Mouse (Mus musculus): ENCODE measurements at regions not wholly inside any gene's neighbourhood (a gene's known extent, or its start where the extent isn't known, plus 50 kb on each side); places are given as distances from the start of the nearest gene placed in this dataset.

GRCm38 (mm10) chr13:34576392-34576791, 76.9 kb downstream of the Pxdc1 start:
- 88% methylated on average over 2 of the region's 2 CpGs for WGBS
- H3K27ac ChIP-seq (replicated peaks), result no peak overlapping the region
- no peaks in the 10 kb centered on the region for H3K36me3 ChIP-seq
- no peaks in the 10 kb centered on the region for H3K9me3 ChIP-seq (replicated peaks)
- ATAC-seq (ENCODE audit: insufficient number of reproducible peaks, low FRiP score, low TSS enrichment, low read depth), result no peak
- H3K4me2 ChIP-seq (replicated peaks), result no peak overlapping the region
- no peak overlapping the region for H3K9ac ChIP-seq
- H3K4me1 ChIP-seq, result no peaks in the 10 kb centered on the region
- H3K27me3 ChIP-seq, result no peaks in the 10 kb centered on the region
- no peak overlapping the region for H3K4me3 ChIP-seq (replicated peaks)

GRCm38 (mm10) chr13:34575997-34576314, 77.3 kb downstream of the Pxdc1 start:
- WGBS, result 30% methylated on average over 1 of the region's 1 CpGs
- ATAC-seq (ENCODE audit: insufficient number of reproducible peaks, low FRiP score, low TSS enrichment, low read depth), result no peak

GRCm38 (mm10) chr13:34575179-34575996, 77.9 kb downstream of the Pxdc1 start:
- no peak overlapping the region for H3K9ac ChIP-seq
- no peaks in the 10 kb centered on the region for H3K4me1 ChIP-seq
- no peak overlapping the region for H3K27ac ChIP-seq (replicated peaks)
- H3K36me3 ChIP-seq, result no peaks in the 10 kb centered on the region
- no peaks in the 10 kb centered on the region for H3K9me3 ChIP-seq (replicated peaks)
- ATAC-seq (ENCODE audit: insufficient number of reproducible peaks, low FRiP score, low TSS enrichment, low read depth), result no peak
- 51% methylated on average over 2 of the region's 2 CpGs for WGBS
- no peak overlapping the region for H3K4me3 ChIP-seq (replicated peaks)
- H3K4me2 ChIP-seq (replicated peaks), result no peak overlapping the region
- H3K27me3 ChIP-seq, result no peaks in the 10 kb centered on the region

More at GRCm38 (mm10) chr13:34575997-34576314, 77.3 kb downstream of the Pxdc1 start:
- no peaks in the 10 kb centered on the region for H3K27me3 ChIP-seq
- H3K4me3 ChIP-seq (replicated peaks), result no peak overlapping the region
- no peak overlapping the region for H3K27ac ChIP-seq (replicated peaks)
- H3K4me1 ChIP-seq, result no peaks in the 10 kb centered on the region
- H3K4me2 ChIP-seq (replicated peaks), result no peak overlapping the region
- no peak overlapping the region for H3K9ac ChIP-seq
- no peaks in the 10 kb centered on the region for H3K9me3 ChIP-seq (replicated peaks)
- H3K36me3 ChIP-seq, result no peaks in the 10 kb centered on the region

- Histone ChIP-seq H3K27me3 (no peaks in the 10 kb centered on the region), H3K36me3 (no peaks in the 10 kb centered on the region), H3K27ac (replicated peaks) (no peak overlapping the region), H3K9ac (no peak overlapping the region), H3K4me1 (no peaks in the 10 kb centered on the region), H3K4me2 (replicated peaks) (no peak overlapping the region), H3K4me3 (replicated peaks) (no peak overlapping the region), H3K9me3 (replicated peaks) (no peaks in the 10 kb centered on the region)
- 52% methylated on average over 2 of the region's 2 CpGs for WGBS
- ATAC-seq (ENCODE audit: insufficient number of reproducible peaks, low FRiP score, low TSS enrichment, low read depth), result no peak
Observed at GRCm38 (mm10) chr13:34569312-34569711, 84.0 kb downstream of the Pxdc1 start.

GRCm38 (mm10) chr13:34566687-34567086, 86.6 kb downstream of the Pxdc1 start:
- H3K9me3 ChIP-seq (replicated peaks), result no peaks in the 10 kb centered on the region
- no peak overlapping the region for H3K4me2 ChIP-seq (replicated peaks)
- no peak for ATAC-seq (ENCODE audit: insufficient number of reproducible peaks, low FRiP score, low TSS enrichment, low read depth)
- WGBS, result 81% methylated on average over 1 of the region's 1 CpGs
- no peaks in the 10 kb centered on the region for H3K36me3 ChIP-seq
- no peaks in the 10 kb centered on the region for H3K4me1 ChIP-seq
- H3K4me3 ChIP-seq (replicated peaks), result no peak overlapping the region
- H3K27me3 ChIP-seq, result no peaks in the 10 kb centered on the region
- no peak overlapping the region for H3K9ac ChIP-seq
- H3K27ac ChIP-seq (replicated peaks), result no peak overlapping the region

GRCm38 (mm10) chr13:34550130-34550884, 103.0 kb downstream of the Pxdc1 start:
- Histone ChIP-seq H3K27ac (replicated peaks) (no peak overlapping the region), H3K27me3 (no peaks in the 10 kb centered on the region), H3K4me2 (replicated peaks) (no peak overlapping the region), H3K4me1 (no peaks in the 10 kb centered on the region), H3K36me3 (no peaks in the 10 kb centered on the region), H3K4me3 (replicated peaks) (no peak overlapping the region), H3K9me3 (replicated peaks) (no peaks in the 10 kb centered on the region), H3K9ac (no peak overlapping the region)
- WGBS, result 65% methylated on average over 5 of the region's 5 CpGs
- ATAC-seq (ENCODE audit: insufficient number of reproducible peaks, low FRiP score, low TSS enrichment, low read depth), result no peak

- Histone ChIP-seq H3K4me2 (replicated peaks) (no peak overlapping the region), H3K27me3 (no peaks in the 10 kb centered on the region), H3K36me3 (no peaks in the 10 kb centered on the region), H3K4me1 (0 out of 2 replicates have a peak, but pooled peaks cover 4% of the 10 kb centered on the region), H3K4me3 (replicated peaks) (no peak overlapping the region), H3K9ac (no peak overlapping the region), H3K27ac (replicated peaks) (no peak overlapping the region), H3K9me3 (replicated peaks) (no peaks in the 10 kb centered on the region)
- WGBS, result 86% methylated on average over 2 of the region's 2 CpGs
- no peak for ATAC-seq (ENCODE audit: insufficient number of reproducible peaks, low FRiP score, low TSS enrichment, low read depth)
Observed at GRCm38 (mm10) chr13:34540646-34541045, 112.6 kb downstream of the Pxdc1 start.

GRCm38 (mm10) chr13:34533896-34534295, 119.4 kb downstream of the Pxdc1 start:
- Histone ChIP-seq H3K27me3 (no peaks in the 10 kb centered on the region), H3K4me1 (0 out of 2 replicates have a peak, but pooled peaks cover 4% of the 10 kb centered on the region), H3K9me3 (replicated peaks) (no peaks in the 10 kb centered on the region), H3K27ac (replicated peaks) (no peak overlapping the region), H3K4me2 (replicated peaks) (no peak overlapping the region), H3K4me3 (replicated peaks) (no peak overlapping the region), H3K36me3 (no peaks in the 10 kb centered on the region), H3K9ac (no peak overlapping the region)
- WGBS, result 70% methylated on average over 2 of the region's 2 CpGs
- no peak for ATAC-seq (ENCODE audit: insufficient number of reproducible peaks, low FRiP score, low TSS enrichment, low read depth)

GRCm38 (mm10) chr13:34511332-34511731, 142.0 kb downstream of the Pxdc1 start:
- no peaks in the 10 kb centered on the region for H3K27me3 ChIP-seq
- no peak overlapping the region for H3K4me2 ChIP-seq (replicated peaks)
- no peaks in the 10 kb centered on the region for H3K36me3 ChIP-seq
- no peak for ATAC-seq (ENCODE audit: insufficient number of reproducible peaks, low FRiP score, low TSS enrichment, low read depth)
- no peaks in the 10 kb centered on the region for H3K4me1 ChIP-seq
- H3K9ac ChIP-seq, result no peak overlapping the region
- 81% methylated on average over 3 of the region's 3 CpGs for WGBS
- no peak overlapping the region for H3K4me3 ChIP-seq (replicated peaks)
- no peaks in the 10 kb centered on the region for H3K9me3 ChIP-seq (replicated peaks)
- no peak overlapping the region for H3K27ac ChIP-seq (replicated peaks)

- H3K27ac ChIP-seq (replicated peaks), result no peak overlapping the region
- H3K4me3 ChIP-seq (replicated peaks), result no peak overlapping the region
- H3K36me3 ChIP-seq, result no peaks in the 10 kb centered on the region
- no peaks in the 10 kb centered on the region for H3K27me3 ChIP-seq
- no peak for ATAC-seq (ENCODE audit: insufficient number of reproducible peaks, low FRiP score, low TSS enrichment, low read depth)
- no peaks in the 10 kb centered on the region for H3K9me3 ChIP-seq (replicated peaks)
- no peak overlapping the region for H3K9ac ChIP-seq
- no peak overlapping the region for H3K4me2 ChIP-seq (replicated peaks)
- no peaks in the 10 kb centered on the region for H3K4me1 ChIP-seq
- 40% methylated on average over 2 of the region's 2 CpGs for WGBS
Observed at GRCm38 (mm10) chr13:34507224-34507623, 146.1 kb downstream of the Pxdc1 start.

GRCm38 (mm10) chr13:34505861-34506260, 147.4 kb downstream of the Pxdc1 start:
- ATAC-seq (ENCODE audit: insufficient number of reproducible peaks, low FRiP score, low TSS enrichment, low read depth), result no peak
- WGBS, result 86% methylated on average over 2 of the region's 2 CpGs

More at GRCm38 (mm10) chr13:34505861-34506260, 147.4 kb downstream of the Pxdc1 start:
- no peak overlapping the region for H3K9ac ChIP-seq
- H3K4me3 ChIP-seq (replicated peaks), result no peak overlapping the region
- no peak overlapping the region for H3K27ac ChIP-seq (replicated peaks)
- no peaks in the 10 kb centered on the region for H3K9me3 ChIP-seq (replicated peaks)
- no peaks in the 10 kb centered on the region for H3K27me3 ChIP-seq
- H3K4me2 ChIP-seq (replicated peaks), result no peak overlapping the region
- H3K4me1 ChIP-seq, result no peaks in the 10 kb centered on the region
- H3K36me3 ChIP-seq, result no peaks in the 10 kb centered on the region

Data from embryonic facial prominence, embryonic 15.5 days (tissue).